Mouse (Mus musculus): Measurements from ENCODE around the gene Frmd8. TPM values are rescaled to one million over a fixed set of nuclear protein-coding genes. Genes with fewer than 3 reads are reported as not detected.

The Frmd8 gene
- polyA plus RNA-seq, 1 experiment from 2014 or later: 36.9 TPM

DNA sequence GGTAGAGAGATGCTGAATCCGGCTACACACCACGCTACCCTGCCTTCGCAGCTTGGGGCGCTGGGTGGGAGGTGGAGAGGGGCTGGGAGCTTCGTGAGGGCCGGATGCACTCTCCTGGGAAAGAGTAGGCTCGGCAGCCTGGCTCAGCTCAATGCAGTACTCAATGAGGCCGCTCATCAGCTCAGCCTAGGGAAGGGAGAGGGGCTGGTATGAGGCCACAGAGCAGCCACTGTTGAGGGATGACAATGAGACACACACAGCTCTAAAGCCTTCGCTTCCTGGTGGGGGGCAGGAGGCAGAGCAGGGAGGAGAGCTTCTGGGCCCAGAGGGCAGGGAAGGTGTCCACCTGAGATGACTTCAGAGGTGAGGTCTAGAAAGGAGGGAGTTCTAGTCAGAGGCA, 18.5 kb downstream of the Frmd8 start:
- Histone ChIP-seq H3K4me3 (no peak overlapping the region), H3K27ac (peak overlapping the region; percentile 18; the same call in 1 of the 2 replicates), H3K4me1 (peaks cover 7% of the 10 kb centered on the region), H3K36me3 (replicated peaks) (peaks cover 95% of the 10 kb centered on the region), H3K27me3 (ENCODE audit: poor library complexity, severe bottlenecking) (no peaks in the 10 kb centered on the region), H3K9me3 (peaks cover 4% of the 10 kb centered on the region)
- DNase-seq (ENCODE audit: extremely low spot score, low spot score): no peak
- 71% methylated on average over 9 of the region's 9 CpGs for WGBS

GRCm38 (mm10) chr19:5852035-5852722, 22.9 kb downstream of the Frmd8 start:
- H3K4me3 ChIP-seq: 0 out of 2 replicates have a peak overlapping the region, but pooled peaks have one; percentile 0
- 0 out of 2 replicates have a peak overlapping the region, but pooled peaks have one; percentile 44 for H3K27ac ChIP-seq
- H3K9me3 ChIP-seq: no peaks in the 10 kb centered on the region
- DNase-seq (ENCODE audit: extremely low spot score, low spot score): no peak
- H3K4me1 ChIP-seq: peaks cover 46% of the 10 kb centered on the region
- H3K27me3 ChIP-seq (ENCODE audit: poor library complexity, severe bottlenecking): no peaks in the 10 kb centered on the region
- H3K36me3 ChIP-seq (replicated peaks): peaks cover 60% of the 10 kb centered on the region
- 89% methylated on average over 12 of the region's 12 CpGs for WGBS

GRCm38 (mm10) chr19:5851481-5851971, 23.5 kb downstream of the Frmd8 start:
- peaks cover 54% of the 10 kb centered on the region for H3K36me3 ChIP-seq (replicated peaks)
- H3K4me1 ChIP-seq: peaks cover 52% of the 10 kb centered on the region
- no peaks in the 10 kb centered on the region for H3K27me3 ChIP-seq (ENCODE audit: poor library complexity, severe bottlenecking)
- no peak for DNase-seq (ENCODE audit: extremely low spot score, low spot score)
- no peaks in the 10 kb centered on the region for H3K9me3 ChIP-seq
- H3K4me3 ChIP-seq: 0 out of 2 replicates have a peak overlapping the region, but pooled peaks have one; percentile 0
- 0 out of 2 replicates have a peak overlapping the region, but pooled peaks have one; percentile 44 for H3K27ac ChIP-seq
- 63% methylated on average over 5 of the region's 5 CpGs for WGBS

- WGBS: 89% methylated on average over 3 of the region's 3 CpGs
- H3K4me3 ChIP-seq: no peak overlapping the region
- no peak overlapping the region for H3K27ac ChIP-seq
- peaks cover 59% of the 10 kb centered on the region for H3K4me1 ChIP-seq
- peaks cover 47% of the 10 kb centered on the region for H3K36me3 ChIP-seq (replicated peaks)
- no peaks in the 10 kb centered on the region for H3K9me3 ChIP-seq
- H3K27me3 ChIP-seq (ENCODE audit: poor library complexity, severe bottlenecking): no peaks in the 10 kb centered on the region
- DNase-seq (ENCODE audit: extremely low spot score, low spot score): no peak
Observed at GRCm38 (mm10) chr19:5850860-5851259, 24.2 kb downstream of the Frmd8 start.

DNA sequence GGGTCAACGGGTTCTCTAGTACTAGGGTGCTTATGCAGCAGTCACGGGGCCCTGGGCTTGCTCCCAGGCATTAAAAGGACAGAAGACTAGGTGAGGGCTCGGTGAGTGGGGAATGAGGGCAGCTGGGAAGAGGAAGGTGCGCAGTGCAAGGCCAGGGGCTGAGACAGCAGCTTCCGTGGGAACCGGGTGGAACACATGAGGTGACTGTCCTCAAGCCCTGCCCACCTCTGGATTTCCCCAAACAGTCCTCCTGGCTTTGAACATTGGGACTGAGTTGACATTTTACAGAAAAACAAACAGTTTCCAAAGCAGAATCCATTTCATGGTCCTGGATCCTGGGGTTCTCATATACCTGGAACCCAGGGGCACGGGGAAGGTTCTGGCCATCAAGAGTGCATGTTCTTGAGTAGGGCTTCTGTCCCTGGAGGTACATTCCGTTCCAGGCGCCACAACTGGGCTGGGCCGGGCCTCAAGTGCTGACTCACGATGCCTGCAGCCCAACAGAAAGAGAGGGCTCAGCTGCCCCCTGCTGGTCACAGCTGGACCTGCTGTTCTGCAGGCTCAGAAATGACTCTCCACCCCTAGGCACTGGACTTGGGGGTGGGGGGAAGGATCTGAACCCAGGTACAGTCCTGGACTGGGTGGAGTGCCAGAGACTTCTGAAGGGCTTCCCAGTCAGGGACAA, 25.1 kb downstream of the Frmd8 start:
- Histone ChIP-seq H3K4me3 (peak overlapping the region; percentile 29), H3K36me3 (replicated peaks) (peaks cover 38% of the 10 kb centered on the region), H3K9me3 (no peaks in the 10 kb centered on the region), H3K27ac (peak overlapping the region; percentile 91), H3K4me1 (peaks cover 68% of the 10 kb centered on the region), H3K27me3 (ENCODE audit: poor library complexity, severe bottlenecking) (no peaks in the 10 kb centered on the region)
- peak; percentile 88 for DNase-seq (ENCODE audit: extremely low spot score, low spot score)
- 39% methylated on average over 11 of the region's 11 CpGs for WGBS

DNA sequence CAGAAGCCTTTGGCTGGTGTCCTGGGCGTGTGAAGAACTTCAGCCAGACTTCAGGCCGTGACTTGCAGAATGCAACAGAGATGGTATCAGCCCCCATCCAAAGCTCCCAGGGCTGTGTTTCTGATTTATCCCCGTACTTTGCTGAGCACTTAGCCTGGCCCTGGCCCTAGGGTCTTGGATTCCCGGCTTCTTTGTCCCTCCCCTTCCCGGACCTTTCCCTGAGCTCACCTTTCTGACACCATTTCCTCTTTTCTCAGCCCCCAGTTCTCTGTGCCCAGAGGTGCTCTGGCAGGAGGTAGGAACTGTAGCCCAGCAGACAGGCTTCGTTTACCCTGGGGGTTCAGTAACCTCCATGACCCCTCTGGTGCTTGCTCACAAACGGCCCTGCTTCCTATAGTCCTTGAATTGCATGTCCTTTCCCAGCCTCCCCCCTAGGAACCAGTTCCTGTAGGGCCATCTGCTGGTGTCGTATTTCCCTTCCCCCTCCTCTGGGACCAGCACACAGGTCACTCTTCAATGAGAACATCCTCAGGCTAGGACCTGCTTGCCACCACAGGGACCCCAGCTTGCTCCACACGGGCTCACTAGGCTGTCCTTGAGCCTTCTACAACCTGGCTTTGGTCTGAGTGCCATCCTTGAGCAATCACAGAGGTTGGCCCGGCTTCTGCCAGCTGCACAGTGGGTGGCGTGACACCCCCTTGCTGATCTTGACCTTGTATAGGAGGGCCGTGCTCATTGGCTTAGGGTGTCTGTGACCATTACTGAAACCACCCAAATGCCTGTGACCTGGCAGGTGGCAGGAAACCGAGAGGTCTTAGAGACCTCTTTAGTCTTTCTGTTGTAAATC, 26.0 kb downstream of the Frmd8 start:
- peak overlapping the region; percentile 48 for H3K4me3 ChIP-seq
- H3K4me1 ChIP-seq: peaks cover 77% of the 10 kb centered on the region
- no peaks in the 10 kb centered on the region for H3K9me3 ChIP-seq
- peak overlapping the region; percentile 91 for H3K27ac ChIP-seq
- no peaks in the 10 kb centered on the region for H3K27me3 ChIP-seq (ENCODE audit: poor library complexity, severe bottlenecking)
- WGBS: 43% methylated on average over 13 of the region's 13 CpGs
- DNase-seq (ENCODE audit: extremely low spot score, low spot score): no peak
- H3K36me3 ChIP-seq (replicated peaks): peaks cover 31% of the 10 kb centered on the region

GRCm38 (mm10) chr19:5848032-5848825, 26.8 kb downstream of the Frmd8 start:
- Histone ChIP-seq H3K27ac (peak overlapping the region; percentile 91), H3K9me3 (no peaks in the 10 kb centered on the region), H3K27me3 (ENCODE audit: poor library complexity, severe bottlenecking) (no peaks in the 10 kb centered on the region), H3K4me1 (peaks cover 85% of the 10 kb centered on the region), H3K4me3 (peak overlapping the region; percentile 48), H3K36me3 (replicated peaks) (peaks cover 25% of the 10 kb centered on the region)
- WGBS: 69% methylated on average over 14 of the region's 14 CpGs
- DNase-seq (ENCODE audit: extremely low spot score, low spot score): no peak

DNA sequence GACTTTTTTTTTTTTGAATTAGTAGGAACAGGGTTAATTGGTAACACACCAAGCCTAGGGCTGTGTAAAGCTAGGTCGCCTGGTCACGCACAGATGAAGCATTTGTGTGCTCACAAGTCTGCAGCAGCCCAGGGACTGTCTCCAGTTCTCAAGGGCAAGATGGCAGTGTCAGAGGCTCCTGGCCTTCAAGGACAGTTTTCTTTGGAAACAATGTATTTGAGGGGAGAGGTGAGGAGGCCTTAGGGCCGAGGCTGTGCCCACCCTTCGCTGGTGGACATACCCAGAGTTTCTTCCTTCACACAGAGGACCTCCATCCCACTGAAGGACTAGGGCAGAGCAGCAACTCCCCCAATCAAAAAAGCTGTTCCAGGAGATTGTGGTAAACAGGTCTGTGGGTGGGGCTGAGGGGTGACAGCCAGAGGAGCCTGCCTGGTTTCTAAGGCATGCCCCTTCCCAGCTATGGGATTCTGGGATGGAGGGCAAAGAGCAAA, 27.7 kb downstream of the Frmd8 start:
- Histone ChIP-seq H3K4me3 (peak overlapping the region; percentile 48), H3K27me3 (ENCODE audit: poor library complexity, severe bottlenecking) (no peaks in the 10 kb centered on the region), H3K36me3 (replicated peaks) (peaks cover 16% of the 10 kb centered on the region), H3K27ac (peak overlapping the region; percentile 91), H3K9me3 (no peaks in the 10 kb centered on the region), H3K4me1 (peaks cover 94% of the 10 kb centered on the region)
- no peak for DNase-seq (ENCODE audit: extremely low spot score, low spot score)
- WGBS: 36% methylated on average over 4 of the region's 4 CpGs

DNA sequence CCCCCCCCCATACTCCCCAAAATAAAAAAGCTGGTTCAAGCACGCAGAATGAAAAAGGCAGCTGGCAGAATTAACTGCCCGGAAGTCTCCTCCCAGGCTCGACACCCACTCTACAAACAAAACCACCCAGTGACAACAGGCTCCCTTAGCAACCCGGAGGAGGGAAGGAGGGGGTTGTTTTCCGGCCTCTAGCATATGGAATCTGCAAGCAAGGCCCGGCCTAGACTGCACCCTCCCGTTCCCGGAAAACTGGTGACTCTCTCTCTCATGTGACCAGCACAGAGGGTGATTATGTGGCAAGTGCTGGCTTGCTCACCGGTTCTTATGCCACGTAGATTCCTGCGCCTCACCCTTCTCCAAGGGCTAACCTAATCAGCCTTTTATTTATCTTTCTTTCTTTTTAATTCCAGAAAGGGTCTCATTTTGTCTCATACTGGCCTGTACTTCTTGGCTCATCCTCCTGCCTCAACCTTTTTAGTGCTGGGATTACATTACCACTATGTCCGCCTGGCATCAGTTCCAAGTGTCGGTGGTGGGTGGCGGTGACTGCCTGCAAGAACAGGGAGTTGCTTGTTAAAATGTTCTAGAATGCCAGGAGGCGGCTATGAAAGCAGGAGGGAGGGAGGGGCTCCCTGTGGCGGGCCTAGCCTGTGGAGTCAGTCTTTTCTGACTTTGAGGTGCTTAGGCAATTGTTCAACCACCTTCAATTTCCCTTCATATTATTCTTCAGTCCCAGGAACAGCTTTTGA, 28.3 kb downstream of the Frmd8 start:
- peak; percentile 87 for DNase-seq (ENCODE audit: extremely low spot score, low spot score)
- Histone ChIP-seq H3K27ac (peak overlapping the region; percentile 91), H3K4me3 (peak overlapping the region; percentile 48), H3K27me3 (ENCODE audit: poor library complexity, severe bottlenecking) (no peaks in the 10 kb centered on the region), H3K4me1 (peaks cover 95% of the 10 kb centered on the region), H3K36me3 (replicated peaks) (peaks cover 10% of the 10 kb centered on the region), H3K9me3 (no peaks in the 10 kb centered on the region)
- WGBS: 4% methylated on average over 16 of the region's 16 CpGs

DNA sequence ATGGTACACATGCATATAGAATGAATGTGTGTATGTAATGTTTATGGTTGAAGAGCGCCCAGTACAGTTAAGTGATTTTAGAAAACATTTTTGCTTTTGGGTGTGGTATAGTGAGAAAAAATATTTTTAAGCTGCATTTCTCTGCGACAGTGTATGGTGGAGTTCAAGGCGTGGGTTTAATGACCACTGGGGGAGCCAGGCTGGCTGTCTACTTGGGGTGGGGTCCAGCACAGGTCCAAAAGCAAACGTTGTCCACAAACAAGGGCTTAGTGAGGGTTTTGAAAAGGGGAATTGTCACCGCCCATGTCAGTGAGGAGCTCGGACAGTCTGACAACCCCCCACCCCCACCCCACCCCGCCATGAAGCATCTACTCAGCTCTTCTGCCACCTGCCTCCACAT, 28.9 kb downstream of the Frmd8 start:
- peaks cover 95% of the 10 kb centered on the region for H3K4me1 ChIP-seq
- no peaks in the 10 kb centered on the region for H3K27me3 ChIP-seq (ENCODE audit: poor library complexity, severe bottlenecking)
- H3K4me3 ChIP-seq: peak overlapping the region; percentile 48
- 4% methylated on average over 7 of the region's 7 CpGs for WGBS
- H3K36me3 ChIP-seq (replicated peaks): peaks cover 5% of the 10 kb centered on the region; the same call in 1 of the 2 replicates
- H3K9me3 ChIP-seq: no peaks in the 10 kb centered on the region
- no peak for DNase-seq (ENCODE audit: extremely low spot score, low spot score)
- H3K27ac ChIP-seq: peak overlapping the region; percentile 91
